Mouse (Mus musculus) midbrain, embryonic 11.5 days (tissue): ENCODE data around the gene C8b. TPM values are rescaled to one million over a fixed set of nuclear protein-coding genes. Genes with fewer than 3 reads are reported as not detected.

ENCODE experiments used
- ATAC-seq: fragments of 200-750 bp; cut with Nextera tagmentation; 2 replicates; pipeline ENCODE4 v1.8.0; 2017; ENCODE audit warnings: moderate TSS enrichment, moderate library complexity; ENCODE audit not compliant: low FRiP score
- DNase-seq: peaks from one replicate; pipeline ENCODE4 v3.0.0; 2015; ENCODE audit warnings: low spot score; ENCODE audit errors: missing footprints
- H3K27ac ChIP-seq: fragments of 300-500 bp; sonication (generic); 2 replicates; pipeline ENCODE4 v1.5.1; 2014; ENCODE audit warnings: low read depth, low read length
- H3K27me3 ChIP-seq: fragments of 300-500 bp; sonication (generic); 2 replicates; pipeline ENCODE4 v1.6.1; 2014; ENCODE audit warnings: mild to moderate bottlenecking, low read length, moderate library complexity, mixed read lengths; ENCODE audit not compliant: control insufficient read depth, insufficient read depth
- H3K36me3 ChIP-seq: fragments of 300-500 bp; sonication (generic); 2 replicates; pipeline ENCODE4 v1.6.1; 2014; ENCODE audit warnings: mild to moderate bottlenecking, low read length, moderate library complexity, mixed read lengths; ENCODE audit not compliant: control insufficient read depth, insufficient read depth
- H3K4me1 ChIP-seq: fragments of 300-500 bp; sonication (generic); 2 replicates; pipeline ENCODE4 v1.6.1; 2014; ENCODE audit warnings: low read length; ENCODE audit not compliant: control insufficient read depth, insufficient read depth
- H3K4me2 ChIP-seq: fragments of 300-500 bp; sonication (generic); 2 replicates; pipeline ENCODE4 v1.6.1; 2014; ENCODE audit warnings: mild to moderate bottlenecking, moderate library complexity
- H3K4me3 ChIP-seq: fragments of 300-500 bp; sonication (generic); 2 replicates; pipeline ENCODE4 v1.5.1; 2014; ENCODE audit warnings: low read depth, low read length
- H3K9ac ChIP-seq: fragments of 300-500 bp; sonication (generic); 2 replicates; pipeline ENCODE4 v1.6.1; 2014; ENCODE audit warnings: low read length
- H3K9me3 ChIP-seq: fragments of 300-500 bp; sonication (generic); 2 replicates; pipeline ENCODE4 v1.6.1; 2016; ENCODE audit warnings: low read length; ENCODE audit not compliant: control insufficient read depth
- WGBS: fragments of 180-500 bp; shearing (Covaris S2); extraction: QIAGEN DNeasy Blood & Tissue Kit; methylation state at CpG from one replicate; pipeline ENCODE4 v1.1.7; 2014; 5-methylcytosine and 5-hydroxymethylcytosine counted together
- polyA plus RNA-seq: library from polyadenylated mRNA; unstranded; fragments of >200 nt; fragmentation: Nextera tagmentation; extraction: Ambion mirVana; gene quantifications from 2 replicates; pipeline ENCODE4 v1.2.1, GENCODE M21; 2014

C8b gene
- polyA plus RNA-seq, 1 experiment from 2014 or later = not detected

- H3K27ac ChIP-seq = no peak overlapping the region
- DNase-seq = peak; percentile 79
- no peaks in the 10 kb centered on the region for H3K36me3 ChIP-seq
- H3K4me1 ChIP-seq = no peaks in the 10 kb centered on the region
- no peaks in the 10 kb centered on the region for H3K9me3 ChIP-seq
- no peak overlapping the region for H3K4me3 ChIP-seq
- 83% methylated on average over 9 of the region's 9 CpGs for WGBS
- ATAC-seq = no peak
- no peak overlapping the region for H3K9ac ChIP-seq
- H3K27me3 ChIP-seq = no peaks in the 10 kb centered on the region
- no peak overlapping the region for H3K4me2 ChIP-seq
These were observed 32.8 kb downstream of the C8b start for GRCm38 (mm10) chr4:104798951-104799350.

GRCm38 (mm10) chr4:104801625-104802024 is 35.5 kb downstream of the C8b start:
- no peaks in the 10 kb centered on the region for H3K9me3 ChIP-seq
- H3K27ac ChIP-seq = no peak overlapping the region
- no peak for ATAC-seq
- no peaks in the 10 kb centered on the region for H3K4me1 ChIP-seq
- WGBS = 89% methylated on average over 3 of the region's 3 CpGs
- no peak overlapping the region for H3K4me3 ChIP-seq
- no peaks in the 10 kb centered on the region for H3K36me3 ChIP-seq
- no peak overlapping the region for H3K9ac ChIP-seq
- H3K4me2 ChIP-seq = no peak overlapping the region
- H3K27me3 ChIP-seq = no peaks in the 10 kb centered on the region
- DNase-seq = peak; percentile 57

GRCm38 (mm10) chr4:104804100-104804499 is 38.0 kb downstream of the C8b start:
- H3K36me3 ChIP-seq = no peaks in the 10 kb centered on the region
- no peaks in the 10 kb centered on the region; the same call in 1 of the 2 replicates for H3K4me1 ChIP-seq
- DNase-seq = no peak
- no peak for ATAC-seq
- WGBS = 82% methylated on average over 4 of the region's 4 CpGs
- no peak overlapping the region for H3K4me3 ChIP-seq
- H3K4me2 ChIP-seq = no peak overlapping the region
- H3K9ac ChIP-seq = no peak overlapping the region
- no peak overlapping the region for H3K27ac ChIP-seq
- H3K9me3 ChIP-seq = no peaks in the 10 kb centered on the region
- H3K27me3 ChIP-seq = no peaks in the 10 kb centered on the region

- no peak overlapping the region for H3K4me2 ChIP-seq
- no peak overlapping the region for H3K4me3 ChIP-seq
- ATAC-seq = no peak
- no peaks in the 10 kb centered on the region for H3K27me3 ChIP-seq
- DNase-seq = no peak
- WGBS = 85% methylated on average over 19 of the region's 19 CpGs
- H3K27ac ChIP-seq = no peak overlapping the region
- H3K9me3 ChIP-seq = no peaks in the 10 kb centered on the region
- no peak overlapping the region for H3K9ac ChIP-seq
- peaks cover 3% of the 10 kb centered on the region; the same call in 1 of the 2 replicates for H3K4me1 ChIP-seq
- H3K36me3 ChIP-seq = no peaks in the 10 kb centered on the region
These were observed 39.5 kb downstream of the C8b start for GRCm38 (mm10) chr4:104805414-104806257.

- no peaks in the 10 kb centered on the region for H3K27me3 ChIP-seq
These were observed 44.7 kb downstream of the C8b start for GRCm38 (mm10) chr4:104810710-104811286.

GRCm38 (mm10) chr4:104813617-104814016 is 47.5 kb downstream of the C8b start:
- no peak for DNase-seq
- Histone ChIP-seq H3K4me2 (no peak overlapping the region), H3K36me3 (no peaks in the 10 kb centered on the region), H3K27ac (no peak overlapping the region), H3K9ac (no peak overlapping the region), H3K9me3 (no peaks in the 10 kb centered on the region), H3K4me3 (no peak overlapping the region), H3K4me1 (peaks cover 4% of the 10 kb centered on the region; the same call in 1 of the 2 replicates), H3K27me3 (no peaks in the 10 kb centered on the region)
- WGBS = 66% methylated on average over 2 of the region's 2 CpGs
- no peak for ATAC-seq

More at GRCm38 (mm10) chr4:104810710-104811286, 44.7 kb downstream of the C8b start:
- ATAC-seq (no peak; the same call in 1 of the 2 replicates), DNase-seq (no peak)
- Histone ChIP-seq H3K4me3 (no peak overlapping the region), H3K4me2 (no peak overlapping the region), H3K9me3 (no peaks in the 10 kb centered on the region), H3K4me1 (peaks cover 4% of the 10 kb centered on the region; the same call in 1 of the 2 replicates), H3K27ac (no peak overlapping the region), H3K9ac (no peak overlapping the region), H3K36me3 (no peaks in the 10 kb centered on the region)
- WGBS = 81% methylated on average over 10 of the region's 10 CpGs

- Histone ChIP-seq H3K27ac (no peak overlapping the region), H3K27me3 (no peaks in the 10 kb centered on the region), H3K36me3 (no peaks in the 10 kb centered on the region), H3K4me2 (no peak overlapping the region), H3K4me3 (no peak overlapping the region), H3K9me3 (no peaks in the 10 kb centered on the region), H3K4me1 (no peaks in the 10 kb centered on the region), H3K9ac (no peak overlapping the region)
- DNase-seq (no peak), ATAC-seq (no peak)
- WGBS = 86% methylated on average over 4 of the region's 4 CpGs
These were observed 50.6 kb downstream of the C8b start for GRCm38 (mm10) chr4:104816519-104817232.

- no peak overlapping the region for H3K27ac ChIP-seq
- no peak overlapping the region for H3K9ac ChIP-seq
- no peak for DNase-seq
- ATAC-seq = no peak
- H3K27me3 ChIP-seq = no peaks in the 10 kb centered on the region
- H3K4me1 ChIP-seq = no peaks in the 10 kb centered on the region
- no peaks in the 10 kb centered on the region for H3K36me3 ChIP-seq
- H3K4me3 ChIP-seq = no peak overlapping the region
- no peak overlapping the region for H3K4me2 ChIP-seq
- 66% methylated on average over 2 of the region's 2 CpGs for WGBS
- H3K9me3 ChIP-seq = no peaks in the 10 kb centered on the region
These were observed 51.4 kb downstream of the C8b start for GRCm38 (mm10) chr4:104817509-104817908.

GRCm38 (mm10) chr4:104818986-104819385 is 52.9 kb downstream of the C8b start:
- ATAC-seq (no peak), DNase-seq (no peak)
- no peak overlapping the region for H3K27ac ChIP-seq
- no peak overlapping the region for H3K9ac ChIP-seq
- no peaks in the 10 kb centered on the region for H3K4me1 ChIP-seq
- H3K36me3 ChIP-seq = no peaks in the 10 kb centered on the region
- no peak overlapping the region for H3K4me2 ChIP-seq
- no peaks in the 10 kb centered on the region for H3K27me3 ChIP-seq
- 61% methylated on average over 4 of the region's 4 CpGs for WGBS
- H3K9me3 ChIP-seq = no peaks in the 10 kb centered on the region
- no peak overlapping the region for H3K4me3 ChIP-seq
